Mouse (Mus musculus): ENCODE data around the gene Gphn. TPM values are rescaled to one million over a fixed set of nuclear protein-coding genes. Genes with fewer than 3 reads are reported as not detected.

Gphn gene
- polyA plus RNA-seq, 1 experiment from 2014 or later: 14.7 TPM

DNA sequence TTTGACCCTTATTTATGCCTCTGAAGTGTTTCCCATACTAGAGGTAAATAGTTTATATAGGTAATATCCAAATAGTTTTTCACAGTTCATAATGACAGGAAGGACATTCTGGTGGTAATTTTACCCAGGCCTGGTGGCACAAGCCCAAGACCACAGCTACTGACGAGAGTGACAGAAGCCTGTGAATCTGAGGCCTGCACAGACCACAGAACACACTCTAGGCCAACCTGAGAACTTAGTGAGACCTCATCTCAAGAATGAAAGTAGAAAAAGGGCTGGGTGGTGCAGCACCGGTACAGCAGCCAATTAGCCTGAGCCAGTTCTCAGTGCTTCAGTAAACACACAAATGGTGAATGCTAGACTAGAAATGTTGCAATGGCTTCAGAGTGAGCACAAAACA, 491.6 kb downstream of the Gphn start:
- H3K4me2 ChIP-seq (ENCODE audit: low read depth, low read length): no peak overlapping the region
- no peak overlapping the region for H3K9ac ChIP-seq (ENCODE audit: low read length)
- WGBS: 73% methylated on average over 2 of the region's 2 CpGs
- H3K27me3 ChIP-seq (ENCODE audit: control insufficient read depth, insufficient read depth, low read length): no peaks in the 10 kb centered on the region
- ATAC-seq (replicated peaks; ENCODE audit: extremely low read depth, insufficient read depth, low FRiP score): no peak
- H3K9me3 ChIP-seq (replicated peaks; ENCODE audit: control insufficient read depth, low read length): no peaks in the 10 kb centered on the region
- no peak overlapping the region for H3K27ac ChIP-seq (ENCODE audit: low read length)
- H3K4me3 ChIP-seq (ENCODE audit: low read length): no peak overlapping the region
- no peaks in the 10 kb centered on the region for H3K36me3 ChIP-seq (ENCODE audit: control insufficient read depth, insufficient read depth)
- no peaks in the 10 kb centered on the region for H3K4me1 ChIP-seq (ENCODE audit: control insufficient read depth, insufficient read depth, low read length)

GRCm38 (mm10) chr12:78727723-78728122, 501.5 kb downstream of the Gphn start:
- no peak overlapping the region for H3K9ac ChIP-seq (ENCODE audit: low read length)
- H3K36me3 ChIP-seq (ENCODE audit: control insufficient read depth, insufficient read depth): no peaks in the 10 kb centered on the region
- H3K4me2 ChIP-seq (ENCODE audit: low read depth, low read length): no peak overlapping the region
- no peak overlapping the region for H3K4me3 ChIP-seq (ENCODE audit: low read length)
- H3K27me3 ChIP-seq (ENCODE audit: control insufficient read depth, insufficient read depth, low read length): no peaks in the 10 kb centered on the region
- H3K4me1 ChIP-seq (ENCODE audit: control insufficient read depth, insufficient read depth, low read length): no peaks in the 10 kb centered on the region
- no peaks in the 10 kb centered on the region for H3K9me3 ChIP-seq (replicated peaks; ENCODE audit: control insufficient read depth, low read length)
- WGBS: 41% methylated on average over 4 of the region's 4 CpGs
- ATAC-seq (replicated peaks; ENCODE audit: extremely low read depth, insufficient read depth, low FRiP score): no peak
- H3K27ac ChIP-seq (ENCODE audit: low read length): no peak overlapping the region

Other genes with a start within 250 kb of the Gphn start
- not detected in 2 replicates for gene Gm6657, start 32.1 kb upstream of the Gphn start, polyA plus RNA-seq (2015; fragmentation: Nextera tagmentation; extraction: Ambion mirVana)